Mouse (Mus musculus) ES-E14 (cell line): ENCODE measurements at regions not wholly inside any gene's neighbourhood (a gene's known extent, or its start where the extent isn't known, plus 50 kb on each side); places are given as distances from the start of the nearest gene placed in this dataset.

Experiments
- DNase-seq: peaks from one replicate; pipeline ENCODE4 v3.0.0-alpha.2; 2013; ENCODE audit warnings: low read depth, low spot score
- H3K27ac ChIP-seq: 2 replicates; pipeline ENCODE4 v1.5.1; 2012; ENCODE audit warnings: low read depth, mild to moderate bottlenecking, low read length, moderate library complexity, mixed read lengths; ENCODE audit not compliant: poor library complexity, insufficient read depth, severe bottlenecking
- H3K36me3 ChIP-seq: 2 replicates; pipeline ENCODE4 v1.6.1; 2012; ENCODE audit warnings: mild to moderate bottlenecking, low read length, moderate library complexity, mixed read lengths; ENCODE audit not compliant: control insufficient read depth, poor library complexity, insufficient read depth, severe bottlenecking
- H3K4me1 ChIP-seq, 2 experiments: fragments of 150-350 bp in 1 of 2; sonication (generic) in 1 of 2; 2 replicates each; pipeline ENCODE4 v1.6.1; 2012; ENCODE audit warnings: low read length in 2 of 2, mild to moderate bottlenecking in 1 of 2, mixed read lengths in 1 of 2; ENCODE audit not compliant: control insufficient read depth in 2 of 2, insufficient read depth in 2 of 2, poor library complexity in 1 of 2
- H3K4me3 ChIP-seq, 2 experiments: fragments of 150-350 bp in 1 of 2; sonication (generic) in 1 of 2; 2 replicates each; pipeline ENCODE4 v1.5.1; 2012; ENCODE audit warnings: low read length in 2 of 2, low read depth in 1 of 2, mild to moderate bottlenecking in 1 of 2, mixed read lengths in 1 of 2; ENCODE audit not compliant: insufficient read depth in 1 of 2, poor library complexity in 1 of 2, severe bottlenecking in 1 of 2
- H3K9ac ChIP-seq: 2 replicates; pipeline ENCODE4 v1.6.1; 2012; ENCODE audit warnings: low read depth, mild to moderate bottlenecking, low read length, mixed read lengths; ENCODE audit not compliant: poor library complexity, insufficient read depth, severe bottlenecking
- H3K9me3 ChIP-seq: fragments of 150-350 bp; sonication (generic); 2 replicates; pipeline ENCODE4 v1.6.1; 2012; ENCODE audit warnings: low read depth, mild to moderate bottlenecking, low read length; ENCODE audit not compliant: control insufficient read depth, insufficient read depth
- CHD2 ChIP-seq: IDR thresholded peaks from 2 replicates; pipeline ENCODE4 v1.6.1; 2014; ENCODE audit warnings: mild to moderate bottlenecking, low read depth, low read length, inconsistent platforms
- HCFC1 ChIP-seq: IDR thresholded peaks from 2 replicates; pipeline ENCODE4 v1.6.1; 2012; ENCODE audit warnings: low read length, inconsistent platforms, borderline replicate concordance; ENCODE audit not compliant: insufficient read depth
- MAFK ChIP-seq: IDR thresholded peaks from 2 replicates; pipeline ENCODE4 v1.6.1; 2014; ENCODE audit warnings: mild to moderate bottlenecking, low read depth, low read length, inconsistent platforms; ENCODE audit not compliant: insufficient read depth
- ZC3H11A ChIP-seq: IDR thresholded peaks from 2 replicates; pipeline ENCODE4 v1.6.1; 2012; ENCODE audit warnings: low read depth, mild to moderate bottlenecking, inconsistent platforms, low read length, borderline replicate concordance
- ZNF384 ChIP-seq: IDR thresholded peaks from 2 replicates; pipeline ENCODE4 v1.6.1; 2012; ENCODE audit warnings: low read depth, low read length, inconsistent platforms
- in situ Hi-C, 2 experiments: fragments of 600-800 bp; cut with MboI; formaldehyde crosslinking; loops; one replicate each; pipeline ENCODE4 v1.15.1; 2025; ENCODE audit warnings: low sequenced_read_pairs in 2 of 2, inconsistent platforms in 1 of 2; ENCODE audit not compliant: unreplicated experiment in 2 of 2

GRCm38 (mm10) chr4:152816139-152816757, 338.6 kb upstream of the Kcnab2 start:
- H3K9me3 ChIP-seq: no peaks in the 10 kb centered on the region
- no peak overlapping the region for H3K27ac ChIP-seq
- H3K9ac ChIP-seq: no peak overlapping the region
- H3K36me3 ChIP-seq: no peaks in the 10 kb centered on the region
- H3K4me1 ChIP-seq: no peaks in the 10 kb centered on the region
- H3K4me3 ChIP-seq: no peak overlapping the region
- TF ChIP-seq ZC3H11A (no peak), MAFK (no peak), ZNF384 (no peak), HCFC1 (no peak), CHD2 (no peak)
- in situ Hi-C loops: no loop called here
- no peak for DNase-seq

- Histone ChIP-seq H3K9me3 (no peaks in the 10 kb centered on the region), H3K36me3 (no peaks in the 10 kb centered on the region), H3K4me1 (peaks cover 0 to 2% of the 10 kb centered on the region in 2 experiments; a peak in 1 of 4 replicates), H3K27ac (no peak overlapping the region), H3K4me3 (no peak overlapping the region), H3K9ac (no peak overlapping the region)
- TF ChIP-seq HCFC1 (no peak), CHD2 (no peak), ZNF384 (no peak), MAFK (no peak)
- in situ Hi-C loops: no loop called here
- DNase-seq: no peak
These were observed 328.9 kb upstream of the Kcnab2 start for GRCm38 (mm10) chr4:152806611-152807010.

- H3K36me3 ChIP-seq: no peaks in the 10 kb centered on the region
- no peaks in the 10 kb centered on the region for H3K4me1 ChIP-seq
- DNase-seq: peak; percentile 95
- H3K9ac ChIP-seq: no peak overlapping the region
- in situ Hi-C loops: no loop called here
- H3K27ac ChIP-seq: no peak overlapping the region
- H3K4me3 ChIP-seq: no peak overlapping the region
- no peak for TF ChIP-seq ZC3H11A
- no peak; the same call in 1 of the 2 replicates for TF ChIP-seq HCFC1
- TF ChIP-seq CHD2: no peak
- no peak for TF ChIP-seq ZNF384
- TF ChIP-seq MAFK: no peak
- no peaks in the 10 kb centered on the region for H3K9me3 ChIP-seq
These were observed 321.7 kb upstream of the Kcnab2 start for GRCm38 (mm10) chr4:152799392-152799791.

- TF ChIP-seq HCFC1: no peak
- no peak for TF ChIP-seq CHD2
- no peak for TF ChIP-seq MAFK
- no peak for TF ChIP-seq ZNF384
- TF ChIP-seq ZC3H11A: no peak
- no peak for DNase-seq
- H3K4me3 ChIP-seq: no peak overlapping the region
- H3K27ac ChIP-seq: no peak overlapping the region
- in situ Hi-C loops: no loop called here
- H3K36me3 ChIP-seq: no peaks in the 10 kb centered on the region
- no peaks in the 10 kb centered on the region for H3K9me3 ChIP-seq
- no peaks in the 10 kb centered on the region for H3K4me1 ChIP-seq
- H3K9ac ChIP-seq: no peak overlapping the region
These were observed 310.8 kb upstream of the Kcnab2 start for GRCm38 (mm10) chr4:152788431-152788830.

- in situ Hi-C loops: no loop called here
- Histone ChIP-seq H3K4me1 (no peaks in the 10 kb centered on the region), H3K9me3 (no peaks in the 10 kb centered on the region), H3K27ac (no peak overlapping the region), H3K4me3 (no peak overlapping the region), H3K36me3 (no peaks in the 10 kb centered on the region), H3K9ac (no peak overlapping the region)
- DNase-seq: no peak
- TF ChIP-seq CHD2 (no peak), HCFC1 (no peak), ZC3H11A (no peak)
These were observed 307.3 kb upstream of the Kcnab2 start for GRCm38 (mm10) chr4:152784972-152785371.
